Mouse (Mus musculus): ENCODE data around the gene Olfr959.

Gene Olfr959

GRCm38 (mm10) chr9:39575469-39575868, at the start of gene Olfr959:
Olfr959 (minus strand) TSS chr9:39575569.
- DNase-seq, result no peak

GRCm38 (mm10) chr9:39624711-39625110, 49.3 kb upstream of the Olfr959 start:
- no peak for DNase-seq

GRCm38 (mm10) chr9:39623783-39624182, 48.4 kb upstream of the Olfr959 start:
- no peak for DNase-seq

- DNase-seq, result no peak
These were observed 45.7 kb upstream of the Olfr959 start, which contains the start of gene Olfr960 for GRCm38 (mm10) chr9:39621073-39621472. Olfr960 (plus strand) TSS chr9:39621373.

GRCm38 (mm10) chr9:39611953-39612352, 36.6 kb upstream of the Olfr959 start:
- DNase-seq, result peak; percentile 30

- DNase-seq, result no peak
These were observed 35.0 kb upstream of the Olfr959 start, which contains the start of gene Olfr148 for GRCm38 (mm10) chr9:39610355-39610754. Olfr148 (plus strand) TSS chr9:39610655.

GRCm38 (mm10) chr9:39608497-39608896, 33.1 kb upstream of the Olfr959 start:
- no peak for DNase-seq

- peak; percentile 4 for DNase-seq
These were observed 28.7 kb upstream of the Olfr959 start, which contains the start of gene AW551984 for GRCm38 (mm10) chr9:39603999-39604453. AW551984 (minus strand) TSS chr9:39604403.

GRCm38 (mm10) chr9:39603333-39603845, 28.0 kb upstream of the Olfr959 start:
- peak; percentile 13 for DNase-seq

- DNase-seq, result peak; percentile 17
These were observed 27.4 kb upstream of the Olfr959 start for GRCm38 (mm10) chr9:39602536-39603332.

GRCm38 (mm10) chr9:39577050-39577449, 1.7 kb upstream of the Olfr959 start:
- no peak for DNase-seq

- DNase-seq, result no peak
These were observed 17.1 kb downstream of the Olfr959 start for GRCm38 (mm10) chr9:39558349-39558647.

- no peak for DNase-seq
These were observed 17.6 kb downstream of the Olfr959 start for GRCm38 (mm10) chr9:39557529-39558348.

GRCm38 (mm10) chr9:39553946-39554345, 21.4 kb downstream of the Olfr959 start, which contains the start of gene Olfr958:
Olfr958 (minus strand) TSS chr9:39554054.
- no peak for DNase-seq

- no peak for DNase-seq
These were observed 24.6 kb downstream of the Olfr959 start for GRCm38 (mm10) chr9:39550806-39551205.

GRCm38 (mm10) chr9:39523616-39524285, 51.6 kb downstream of the Olfr959 start:
- no peak for DNase-seq

Data from kidney, postnatal 10 days (tissue).